Mouse (Mus musculus): Measurements from ENCODE around the gene Alppl2.

DNA sequence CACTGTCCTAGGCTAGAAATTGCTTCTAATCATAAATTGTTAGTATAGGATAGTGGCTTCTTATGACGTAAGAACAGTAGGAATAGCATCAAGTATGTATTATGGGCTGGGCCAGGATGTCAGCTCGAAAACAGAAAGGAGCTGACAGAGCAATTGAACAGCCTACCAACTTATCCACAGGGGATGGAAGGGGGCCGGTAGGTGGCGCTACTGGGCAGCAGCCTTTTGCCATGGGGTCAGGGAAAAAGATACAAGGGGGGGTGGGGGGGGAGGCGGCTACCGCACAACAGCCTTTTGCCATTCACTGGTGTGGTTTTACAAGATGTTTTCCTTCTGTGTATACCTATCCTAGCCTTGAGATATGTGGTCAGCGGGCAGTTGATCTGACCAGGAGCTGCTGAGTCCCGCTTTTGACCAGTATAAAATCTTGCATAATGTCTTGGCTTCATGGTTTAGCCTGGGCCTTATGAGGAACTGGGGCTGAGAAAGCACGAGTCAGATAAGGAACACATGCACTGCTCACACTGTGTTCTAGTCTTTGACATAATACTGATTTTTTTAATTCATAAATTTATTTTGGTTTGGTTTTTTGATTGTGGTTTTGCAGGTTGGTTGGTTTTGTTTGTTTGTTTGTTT, 22.1 kb upstream of the Alppl2 start:
- no peak for TF ChIP-seq POLR2A (IDR thresholded peaks at IDR 0.05; ENCODE audit: insufficient read depth, low read depth, low read length)
- no peak for TF ChIP-seq CTCF (IDR thresholded peaks at IDR 0.05; ENCODE audit: insufficient read depth, low read depth, low read length)
